Mouse (Mus musculus): Measurements from ENCODE around the gene Kpna1. TPM values are rescaled to one million over a fixed set of nuclear protein-coding genes. Genes with fewer than 3 reads are reported as not detected.

Gene Kpna1
- total and polyA plus RNA-seq, 3 experiments: 24.5 to 34.9 TPM; not detected in 1

GRCm38 (mm10) chr16:35968149-35968548 lies 10.4 kb upstream of the Kpna1 start:
- H3K36me3 ChIP-seq (ENCODE audit: control insufficient read depth in 1 of 2, insufficient read depth in 2 of 2, low read length in 2 of 2): peaks cover 0 to 2% of the 10 kb centered on the region in 2 experiments; a peak in 2 of 4 replicates
- no peaks in the 10 kb centered on the region for H3K9me3 ChIP-seq (replicated peaks; ENCODE audit: insufficient read depth, low read length)

GRCm38 (mm10) chr16:35974021-35974420 lies 4.5 kb upstream of the Kpna1 start:
- no peak overlapping the region for H3K27ac ChIP-seq (ENCODE audit: control insufficient read depth, low read depth, low read length)
- H3K9me3 ChIP-seq (replicated peaks; ENCODE audit: insufficient read depth, low read length): no peaks in the 10 kb centered on the region
- no peak for DNase-seq (ENCODE audit: low read depth, low spot score)
- no peaks in the 10 kb centered on the region for H3K27me3 ChIP-seq (ENCODE audit: control insufficient read depth in 1 of 2, insufficient read depth in 2 of 2, low read length in 2 of 2)
- no peak overlapping the region for H3K9ac ChIP-seq (ENCODE audit: control insufficient read depth, low read depth, low read length, poor library complexity, severe bottlenecking)
- no peaks in the 10 kb centered on the region for H3K79me2 ChIP-seq (ENCODE audit: control insufficient read depth, insufficient read depth, low read length, poor library complexity)
- H3K36me3 ChIP-seq (ENCODE audit: control insufficient read depth in 1 of 2, insufficient read depth in 2 of 2, low read length in 2 of 2): no peaks in the 10 kb centered on the region
- no peaks in the 10 kb centered on the region for H3K4me1 ChIP-seq (ENCODE audit: control insufficient read depth in 1 of 2, insufficient read depth in 2 of 2, low read length in 2 of 2)
- H3K4me3 ChIP-seq (ENCODE audit: control insufficient read depth in 1 of 2, insufficient read depth in 1 of 2, low read depth in 2 of 2, low read length in 2 of 2): no peak overlapping the region
- TF ChIP-seq KAT2A (conservative IDR thresholded peaks at IDR 0.05; ENCODE audit: low read depth, low read length) (no peak), NELFE (IDR thresholded peaks at IDR 0.05; ENCODE audit: low read depth, low read length) (no peak), MYC (IDR thresholded peaks at IDR 0.05; ENCODE audit: low read depth, low read length) (no peak), ELF1 (IDR thresholded peaks at IDR 0.05; ENCODE audit: low read depth, low read length) (no peak)

More at GRCm38 (mm10) chr16:35968149-35968548, 10.4 kb upstream of the Kpna1 start:
- H3K27ac ChIP-seq (ENCODE audit: control insufficient read depth, low read depth, low read length): no peak overlapping the region
- TF ChIP-seq POLR2AphosphoS5 (IDR thresholded peaks at IDR 0.05; ENCODE audit: borderline replicate concordance, low read depth, low read length) (no peak), KAT2A (conservative IDR thresholded peaks at IDR 0.05; ENCODE audit: low read depth, low read length) (no peak), NELFE (IDR thresholded peaks at IDR 0.05; ENCODE audit: low read depth, low read length) (no peak), EP300 (IDR thresholded peaks at IDR 0.05; ENCODE audit: low read depth in 1 of 2, low read length in 2 of 2) (no peak), E2F4 (IDR thresholded peaks at IDR 0.05; ENCODE audit: borderline replicate concordance, low read depth, low read length) (no peak), MAZ (IDR thresholded peaks at IDR 0.05; ENCODE audit: low read depth, low read length) (no peak), POLR2AphosphoS2 (IDR thresholded peaks at IDR 0.05; ENCODE audit: low read length) (no peak), JUND (IDR thresholded peaks at IDR 0.05; ENCODE audit: low read depth, low read length) (no peak), GATA1 (IDR thresholded peaks at IDR 0.05; ENCODE audit: low read depth, low read length) (no peak), CHD2 (IDR thresholded peaks at IDR 0.05; ENCODE audit: low read length) (no peak), NRF1 (IDR thresholded peaks at IDR 0.05; ENCODE audit: insufficient read depth, low read depth, low read length, poor library complexity, severe bottlenecking) (no peak), MAFK (IDR thresholded peaks at IDR 0.05; ENCODE audit: borderline replicate concordance, low read depth, low read length) (no peak), CTCF (IDR thresholded peaks at IDR 0.05 in 2 of 3, conservative IDR thresholded peaks at IDR 0.05 in 1 of 3; ENCODE audit: control insufficient read depth in 1 of 3, insufficient read depth in 1 of 3, low read depth in 2 of 3, low read length in 3 of 3, poor library complexity in 1 of 3, severe bottlenecking in 1 of 3) (no peak), SIN3A (IDR thresholded peaks at IDR 0.05; ENCODE audit: low read length) (no peak), TAL1 (IDR thresholded peaks at IDR 0.05; ENCODE audit: low read length) (no peak), HCFC1 (IDR thresholded peaks at IDR 0.05; ENCODE audit: low read depth, low read length) (no peak), GABPA (IDR thresholded peaks at IDR 0.05; ENCODE audit: low read depth, low read length) (no peak), SMC3 (IDR thresholded peaks at IDR 0.05; ENCODE audit: low read depth, low read length) (no peak), USF1 (IDR thresholded peaks at IDR 0.05; ENCODE audit: low read depth, low read length) (no peak)
- no peak overlapping the region for H3K9ac ChIP-seq (ENCODE audit: control insufficient read depth, low read depth, low read length, poor library complexity, severe bottlenecking)
- no peak for DNase-seq (ENCODE audit: low read depth, low spot score)
- H3K79me2 ChIP-seq (ENCODE audit: control insufficient read depth, insufficient read depth, low read length, poor library complexity): no peaks in the 10 kb centered on the region
- no peaks in the 10 kb centered on the region for H3K27me3 ChIP-seq (ENCODE audit: control insufficient read depth in 1 of 2, insufficient read depth in 2 of 2, low read length in 2 of 2)
- no peak overlapping the region for H3K4me3 ChIP-seq (ENCODE audit: control insufficient read depth in 1 of 2, insufficient read depth in 1 of 2, low read depth in 2 of 2, low read length in 2 of 2)
- no peaks in the 10 kb centered on the region for H3K4me1 ChIP-seq (ENCODE audit: control insufficient read depth in 1 of 2, insufficient read depth in 2 of 2, low read length in 2 of 2)
